Comparison of ENCODE assay signal across 11 mouse cellular contexts in genomic region chr19:47821494-47821872, GRCm38 (mm10). TPM values are rescaled to one million over a fixed set of nuclear protein-coding genes. Genes with fewer than 3 reads are reported as not detected.
A peak's percentile ranks its signal among the peaks of the same experiment; 100 is the strongest.
DNase-seq lines count a peak whose midpoint lies in the region; ATAC-seq and TF ChIP-seq lines count a peak whose summit lies in the region.
"Had no signal": no experiment of that assay in that cellular context is flagged by ENCODE, and none has a peak within 500 bp of the region (broad histone marks: within the 10 kb centered on the region; RNA-seq: fewer than 3 reads in every experiment).

No protein-coding gene starts in this region.

- H3K4me1 ChIP-seq in hindbrain, postnatal 0 days (ENCODE audit: insufficient read depth, low read length): no peaks in the 10 kb centered on the region
- 0 out of 2 replicates have a peak, but pooled peaks cover 2% of the 10 kb centered on the region for H3K4me1 ChIP-seq in hindbrain, embryonic 11.5 days (replicated peaks; ENCODE audit: control insufficient read depth, insufficient read depth, low read length)
- peaks cover 10 to 14% of the 10 kb centered on the region in 2 experiments for H3K4me1 ChIP-seq in CH12.LX (ENCODE audit: control insufficient read depth in 1 of 2, insufficient read depth in 2 of 2)
- H3K4me1 ChIP-seq in limb, embryonic 15.5 days: peaks cover 9% of the 10 kb centered on the region
- peaks cover 20% of the 10 kb centered on the region for H3K4me1 ChIP-seq in embryonic facial prominence, embryonic 10.5 days

- no peak for DNase-seq in hindbrain, postnatal 0 days (ENCODE audit: low spot score)
- no peak for DNase-seq in hindbrain, embryonic 11.5 days (ENCODE audit: low spot score)
- DNase-seq in 416B (ENCODE audit: low read depth) (peak; percentile 69), CH12.LX (ENCODE audit: extremely low read depth) (peak; percentile 49)
- no peak for DNase-seq in left cerebral cortex, adult 18-20 months (ENCODE audit: low spot score in 2 of 2)
- DNase-seq in embryonic facial prominence, embryonic 10.5 days (ENCODE audit: low spot score): no peak

- in situ Hi-C loops in CH12.LX (cut with MboI; ENCODE audit: low pct_ligation_motif_present, low pct_unique_long_range_greater_than_20kb, low sequenced_read_pairs): loop anchor here (10.0 kb wide), 1 partner anchor 167 kb away; no protein-coding TSS in a partner anchor

- TF ChIP-seq POLR2A in CH12.LX (IDR thresholded peaks at IDR 0.05; ENCODE audit: low read depth, low read length): no peak

- ATAC-seq in hindbrain, postnatal 0 days: peak; percentile 46; the same call in 1 of the 2 replicates
- ATAC-seq in hindbrain, embryonic 11.5 days (ENCODE audit: low FRiP score): no peak
- ATAC-seq in limb, embryonic 15.5 days (ENCODE audit: insufficient number of reproducible peaks, low FRiP score, low TSS enrichment, low read depth): no peak
- no peak for ATAC-seq in frontal cortex, adult (ENCODE audit: low TSS enrichment)
- ATAC-seq: liver, postnatal 0 days had no signal

- no peak for TF ChIP-seq CTCF in hindbrain, postnatal 0 days (IDR thresholded peaks at IDR 0.05; ENCODE audit: low read depth)
- no peak for TF ChIP-seq CTCF in CH12.LX (conservative IDR thresholded peaks at IDR 0.05 in 1 of 2, IDR thresholded peaks at IDR 0.05 in 1 of 2; ENCODE audit: low read depth in 2 of 2, low read length in 2 of 2)

- H3K27ac ChIP-seq in hindbrain, postnatal 0 days: no peak overlapping the region
- no peak overlapping the region for H3K27ac ChIP-seq in hindbrain, embryonic 11.5 days (ENCODE audit: low read depth, low read length)
- no peak overlapping the region for H3K27ac ChIP-seq in CH12.LX (ENCODE audit: insufficient read depth, low read depth)
- H3K27ac ChIP-seq in limb, embryonic 15.5 days: no peak overlapping the region
- no peak overlapping the region for H3K27ac ChIP-seq in embryonic facial prominence, embryonic 10.5 days (replicated peaks)
- H3K27ac ChIP-seq: heart, adult 2 months had no signal

- H3K4me2 ChIP-seq in hindbrain, postnatal 0 days (ENCODE audit: low read depth, low read length): no peak overlapping the region
- no peak overlapping the region for H3K4me2 ChIP-seq in hindbrain, embryonic 11.5 days (replicated peaks; ENCODE audit: low read depth, low read length)
- H3K4me2 ChIP-seq in CH12.LX (ENCODE audit: insufficient read depth, low read depth, poor library complexity, severe bottlenecking): peak overlapping the region; percentile 88
- 0 out of 2 replicates have a peak overlapping the region, but pooled peaks have one; percentile 1 for H3K4me2 ChIP-seq in limb, embryonic 15.5 days

- no peaks in the 10 kb centered on the region for H3K27me3 ChIP-seq in hindbrain, postnatal 0 days (ENCODE audit: insufficient read depth, low read length)
- H3K27me3 ChIP-seq in hindbrain, embryonic 11.5 days (ENCODE audit: control insufficient read depth, insufficient read depth, low read length): no peaks in the 10 kb centered on the region
- H3K27me3 ChIP-seq in CH12.LX (replicated peaks): peaks cover 2% of the 10 kb centered on the region
- H3K27me3 ChIP-seq in limb, embryonic 15.5 days: peaks cover 6% of the 10 kb centered on the region; the same call in 1 of the 2 replicates
- H3K27me3 ChIP-seq in embryonic facial prominence, embryonic 10.5 days (replicated peaks; ENCODE audit: low read depth, poor library complexity, severe bottlenecking): peaks cover 18% of the 10 kb centered on the region

- H3K4me3 ChIP-seq in hindbrain, postnatal 0 days (ENCODE audit: low read length): no peak overlapping the region
- H3K4me3 ChIP-seq in hindbrain, embryonic 11.5 days (ENCODE audit: low read depth, low read length): no peak overlapping the region
- peak overlapping the region; percentile 1 to 35 (median 33) for H3K4me3 ChIP-seq in CH12.LX (replicated peaks in 1 of 3; ENCODE audit: low read depth in 2 of 3, low read length in 2 of 3, poor library complexity in 1 of 3)
- H3K4me3 ChIP-seq in limb, embryonic 15.5 days: no peak overlapping the region
- no peak overlapping the region for H3K4me3 ChIP-seq in embryonic facial prominence, embryonic 10.5 days
- H3K4me3 ChIP-seq: heart, adult 2 months had no signal

- no peak for TF ChIP-seq RAD21 in CH12.LX (IDR thresholded peaks at IDR 0.05; ENCODE audit: low read depth, low read length)

- dilution Hi-C loops in CH12.LX (cut with MboI; ENCODE audit: extremely low pct_ligation_motif_present, extremely low pct_unique_long_range_greater_than_20kb, low sequenced_read_pairs): no loop called here

- no peaks in the 10 kb centered on the region for H3K36me3 ChIP-seq in hindbrain, postnatal 0 days (ENCODE audit: insufficient read depth, low read length)
- H3K36me3 ChIP-seq in hindbrain, embryonic 11.5 days (ENCODE audit: control insufficient read depth, insufficient read depth, low read length): no peaks in the 10 kb centered on the region
- no peaks in the 10 kb centered on the region for H3K36me3 ChIP-seq in CH12.LX (replicated peaks in 1 of 2; ENCODE audit: control insufficient read depth in 1 of 2, insufficient read depth in 1 of 2, low read length in 1 of 2)
- no peaks in the 10 kb centered on the region for H3K36me3 ChIP-seq in limb, embryonic 15.5 days
- H3K36me3 ChIP-seq in embryonic facial prominence, embryonic 10.5 days (replicated peaks): no peaks in the 10 kb centered on the region
- H3K36me3 ChIP-seq: G1E had no signal

- no peaks in the 10 kb centered on the region for H3K79me2 ChIP-seq in CH12.LX (replicated peaks; ENCODE audit: control insufficient read depth, extremely low read depth, insufficient read depth, poor library complexity, severe bottlenecking)

- H3K9me3 ChIP-seq in hindbrain, postnatal 0 days (ENCODE audit: low read length): no peaks in the 10 kb centered on the region
- no peaks in the 10 kb centered on the region for H3K9me3 ChIP-seq in hindbrain, embryonic 11.5 days (ENCODE audit: control insufficient read depth, low read length)
- H3K9me3 ChIP-seq in CH12.LX (replicated peaks; ENCODE audit: low read length): no peaks in the 10 kb centered on the region
- H3K9me3 ChIP-seq in limb, embryonic 15.5 days: no peaks in the 10 kb centered on the region
- no peaks in the 10 kb centered on the region for H3K9me3 ChIP-seq in embryonic facial prominence, embryonic 10.5 days
- H3K9me3 ChIP-seq: G1E had no signal

- WGBS in hindbrain, postnatal 0 days: 61% methylated on average over 7 of the region's 7 CpGs
- WGBS in hindbrain, embryonic 11.5 days: 70% methylated on average over 7 of the region's 7 CpGs
- 48% methylated on average over 7 of the region's 7 CpGs for WGBS in limb, embryonic 15.5 days
- WGBS in embryonic facial prominence, embryonic 10.5 days: 66% methylated on average over 7 of the region's 7 CpGs

- no peak overlapping the region for H3K9ac ChIP-seq in hindbrain, postnatal 0 days (replicated peaks; ENCODE audit: low read length)
- H3K9ac ChIP-seq in hindbrain, embryonic 11.5 days (ENCODE audit: low read depth, low read length): no peak overlapping the region
- peak overlapping the region; percentile 7; the same call in 1 of the 2 replicates for H3K9ac ChIP-seq in CH12.LX (ENCODE audit: insufficient read depth, low read depth)
- H3K9ac ChIP-seq in limb, embryonic 15.5 days: no peak overlapping the region
- H3K9ac ChIP-seq: liver, postnatal 0 days had no signal

- TF ChIP-seq EP300 in CH12.LX (IDR thresholded peaks at IDR 0.05; ENCODE audit: low read length): no peak

TF ChIP-seq in CH12.LX, 34 proteins besides CTCF, POLR2A, EP300 and RAD21:
- no peak for TF ChIP-seq NRF1 (IDR thresholded peaks at IDR 0.05; ENCODE audit: low read depth, low read length)
- TF ChIP-seq RCOR1 (conservative IDR thresholded peaks at IDR 0.05; ENCODE audit: low read depth, low read length): no peak
- TF ChIP-seq JUN (IDR thresholded peaks at IDR 0.05; ENCODE audit: insufficient read depth, low read depth, low read length): no peak
- no peak for TF ChIP-seq JUND (conservative IDR thresholded peaks at IDR 0.05; ENCODE audit: low read depth, low read length)
- TF ChIP-seq MAZ (IDR thresholded peaks at IDR 0.05; ENCODE audit: low read depth, low read length): no peak
- no peak for TF ChIP-seq SMC3 (IDR thresholded peaks at IDR 0.05; ENCODE audit: low read depth, low read length)
- no peak for TF ChIP-seq TBP (conservative IDR thresholded peaks at IDR 0.05; ENCODE audit: low read depth, low read length)
- 0 out of 2 replicates have a peak, but pooled peaks have one; percentile 14 for TF ChIP-seq BHLHE40 (IDR thresholded peaks at IDR 0.05; ENCODE audit: low read depth, low read length)

RNA-seq across cellular contexts. Expression of gene Gsto1, which starts 33.3 kb away (rescaled TPM):
- 86.9 and 102 TPM in 2 replicates for total RNA-seq in hindbrain, postnatal 0 days (2014; rRNA removed)
- 136 TPM in 2 replicates for polyA plus RNA-seq in hindbrain, postnatal 0 days (2015; fragmentation: Nextera tagmentation; extraction: Ambion mirVana)
- 105 and 116 TPM in 2 replicates for polyA plus RNA-seq in hindbrain, embryonic 11.5 days (2014; fragmentation: Nextera tagmentation; extraction: Ambion mirVana)
- total RNA-seq in CH12.LX (2012; rRNA removed): 80.0 and 86.5 TPM in 2 replicates
- total RNA-seq in CH12.LX (2014; rRNA removed): 106 and 111 TPM in 2 replicates
- polyA plus RNA-seq in CH12.LX (2012; ENCODE audit: insufficient read length, low read depth): 111 and 113 TPM in 2 replicates
- 227 and 249 TPM in 2 replicates for polyA plus RNA-seq in limb, embryonic 15.5 days (2015; fragmentation: Nextera tagmentation; extraction: Ambion mirVana)
- total RNA-seq in left cerebral cortex, adult 18-20 months (2021): 10 to 100 TPM; 39.4 to 41.8 TPM
- polyA plus RNA-seq in embryonic facial prominence, embryonic 10.5 days (2016; fragmentation: Nextera tagmentation; extraction: Ambion mirVana): 189 and 190 TPM in 2 replicates

RNA-seq across cellular contexts. Expression of gene Gsto2, which starts 43.9 kb away (rescaled TPM):
- total RNA-seq in hindbrain, postnatal 0 days (2014; rRNA removed): 0.26 and 0.29 TPM in 2 replicates
- 0.89 and 1.6 TPM in 2 replicates for polyA plus RNA-seq in hindbrain, postnatal 0 days (2015; fragmentation: Nextera tagmentation; extraction: Ambion mirVana)
- 0.77 and 1.4 TPM in 2 replicates for polyA plus RNA-seq in hindbrain, embryonic 11.5 days (2014; fragmentation: Nextera tagmentation; extraction: Ambion mirVana)
- total RNA-seq in CH12.LX (2012; rRNA removed) (0.38 and 1.4 TPM in 2 replicates), CH12.LX (2014; rRNA removed) (0.86 and 1.3 TPM in 2 replicates)
- polyA plus RNA-seq in CH12.LX (2012; ENCODE audit: insufficient read length, low read depth): 0.49 and 0.76 TPM in 2 replicates
- polyA plus RNA-seq in limb, embryonic 15.5 days (2015; fragmentation: Nextera tagmentation; extraction: Ambion mirVana): 1.1 and 1.3 TPM in 2 replicates
- 1 to 10 TPM; 2.1 to 2.5 TPM for total RNA-seq in left cerebral cortex, adult 18-20 months (2021)
- 0.74 and 1.0 TPM in 2 replicates for polyA plus RNA-seq in embryonic facial prominence, embryonic 10.5 days (2016; fragmentation: Nextera tagmentation; extraction: Ambion mirVana)

Comparison
In these comparisons a context has a peak if more than half of its experiments do, and no peak if none do; other contexts are left out.
1. DNase-seq: peak in 416B (single experiment) and CH12.LX (single experiment); none in hindbrain, postnatal 0 days (single experiment), hindbrain, embryonic 11.5 days (single experiment), left cerebral cortex, adult 18-20 months (0 of 2) and embryonic facial prominence, embryonic 10.5 days (single experiment).
2. H3K4me2 ChIP-seq: peak in CH12.LX (single experiment) and limb, embryonic 15.5 days (single experiment); none in hindbrain, postnatal 0 days (single experiment) and hindbrain, embryonic 11.5 days (single experiment).
3. H3K4me3 ChIP-seq: peak in CH12.LX (3 of 3); none in hindbrain, postnatal 0 days (single experiment), hindbrain, embryonic 11.5 days (single experiment), limb, embryonic 15.5 days (single experiment) and embryonic facial prominence, embryonic 10.5 days (single experiment).